Mouse (Mus musculus) CH12.LX (cell line): ENCODE data around the gene Nsun7. TPM values are rescaled to one million over a fixed set of nuclear protein-coding genes. Genes with fewer than 3 reads are reported as not detected.

Experiments used
- DNase-seq: peaks from one replicate; pipeline ENCODE4 v3.0.0-alpha.2; 2013; ENCODE audit errors: extremely low read depth
- H3K27ac ChIP-seq: 2 replicates; pipeline ENCODE4 v1.5.1; 2012; ENCODE audit warnings: low read depth, mild to moderate bottlenecking, control low read depth, moderate library complexity; ENCODE audit not compliant: insufficient read depth
- H3K27me3 ChIP-seq: replicated peaks from 2 replicates; pipeline ENCODE3; 2012; ENCODE audit warnings: inconsistent platforms
- H3K36me3 ChIP-seq, 2 experiments: replicated peaks in 1 of 2; 2 replicates each; pipeline versions ENCODE3 to v1.6.1; 2012; ENCODE audit warnings: inconsistent platforms in 1 of 2, low read length in 1 of 2, mild to moderate bottlenecking in 1 of 2, mixed read lengths in 1 of 2, moderate library complexity in 1 of 2; ENCODE audit not compliant: control insufficient read depth in 1 of 2, insufficient read depth in 1 of 2
- H3K4me1 ChIP-seq, 2 experiments: 2 replicates each; pipeline ENCODE4 v1.6.1; 2012; ENCODE audit warnings: inconsistent platforms in 1 of 2, moderate library complexity in 1 of 2; ENCODE audit not compliant: insufficient read depth in 2 of 2, control insufficient read depth in 1 of 2
- H3K4me2 ChIP-seq: 2 replicates; pipeline ENCODE4 v1.6.1; 2012; ENCODE audit warnings: low read depth, mild to moderate bottlenecking, control low read depth; ENCODE audit not compliant: poor library complexity, insufficient read depth, severe bottlenecking
- H3K4me3 ChIP-seq, 3 experiments: fragments of 150-350 bp in 1 of 3; sonication (generic) in 1 of 3; replicated peaks in 1 of 3; 2 replicates each; pipeline versions ENCODE3 to v1.5.1; 2011 to 2012; ENCODE audit warnings: low read depth in 2 of 3, low read length in 2 of 3, mild to moderate bottlenecking in 2 of 3, moderate library complexity in 2 of 3, control low read depth in 1 of 3, improper control_type of control experiment in 1 of 3, inconsistent platforms in 1 of 3, mixed read lengths in 1 of 3; ENCODE audit not compliant: poor library complexity in 1 of 3
- H3K79me2 ChIP-seq: replicated peaks from 2 replicates; pipeline ENCODE4 v1.6.1; 2012; ENCODE audit warnings: mild to moderate bottlenecking, moderate library complexity; ENCODE audit not compliant: control insufficient read depth, poor library complexity, insufficient read depth, severe bottlenecking; ENCODE audit errors: extremely low read depth
- H3K9ac ChIP-seq: 2 replicates; pipeline ENCODE4 v1.6.1; 2012; ENCODE audit warnings: low read depth, mild to moderate bottlenecking, control low read depth, moderate library complexity; ENCODE audit not compliant: insufficient read depth
- H3K9me3 ChIP-seq: replicated peaks from 2 replicates; pipeline ENCODE3; 2012; ENCODE audit warnings: low read length, inconsistent platforms, mixed read lengths
- BHLHE40 ChIP-seq: IDR thresholded peaks from 2 replicates; pipeline ENCODE4 v1.6.1; 2011; ENCODE audit warnings: mild to moderate bottlenecking, low read depth, low read length, improper control_type of control experiment
- CTCF ChIP-seq, 2 experiments: IDR thresholded peaks in 1 of 2; conservative IDR thresholded peaks in 1 of 2; 2 replicates each; pipeline ENCODE4 v1.5.1; 2011 to 2012; ENCODE audit warnings: low read depth in 2 of 2, low read length in 2 of 2, improper control_type of control experiment in 1 of 2, inconsistent platforms in 1 of 2, mild to moderate bottlenecking in 1 of 2, moderate library complexity in 1 of 2
- E2F4 ChIP-seq: IDR thresholded peaks from 2 replicates; pipeline ENCODE4 v1.6.1; 2011; ENCODE audit warnings: low read depth, low read length, improper control_type of control experiment; ENCODE audit not compliant: insufficient replicate concordance
- ELF1 ChIP-seq: IDR thresholded peaks from 2 replicates; pipeline ENCODE4 v1.6.1; 2014; ENCODE audit warnings: low read depth, mild to moderate bottlenecking, inconsistent platforms, low read length, improper control_type of control experiment
- EP300 ChIP-seq: IDR thresholded peaks from 2 replicates; pipeline ENCODE4 v1.6.1; 2011; ENCODE audit warnings: low read length, improper control_type of control experiment
- ETS1 ChIP-seq: conservative IDR thresholded peaks from 2 replicates; pipeline ENCODE4 v1.6.1; 2012; ENCODE audit warnings: low read depth, mild to moderate bottlenecking, inconsistent platforms, low read length, improper control_type of control experiment, moderate library complexity
- GABPA ChIP-seq: IDR thresholded peaks from 2 replicates; pipeline ENCODE4 v1.6.1; 2012; ENCODE audit warnings: low read depth, low read length, improper control_type of control experiment, inconsistent platforms; ENCODE audit not compliant: insufficient replicate concordance
- IRF4 ChIP-seq: IDR thresholded peaks from 2 replicates; pipeline ENCODE4 v1.6.1; 2014; ENCODE audit warnings: low read depth, mild to moderate bottlenecking, inconsistent platforms, low read length, improper control_type of control experiment
- JUN ChIP-seq: IDR thresholded peaks from 2 replicates; pipeline ENCODE4 v1.6.1; 2011; ENCODE audit warnings: low read depth, mild to moderate bottlenecking, low read length, improper control_type of control experiment, moderate library complexity; ENCODE audit not compliant: insufficient read depth
- KAT2A ChIP-seq: IDR thresholded peaks from 2 replicates; pipeline ENCODE4 v1.6.1; 2012; ENCODE audit warnings: low read length, improper control_type of control experiment, inconsistent platforms; ENCODE audit not compliant: insufficient replicate concordance
- MAX ChIP-seq: IDR thresholded peaks from 2 replicates; pipeline ENCODE4 v1.6.1; 2011; ENCODE audit warnings: low read length, improper control_type of control experiment
- MAZ ChIP-seq: IDR thresholded peaks from 2 replicates; pipeline ENCODE4 v1.6.1; 2012; ENCODE audit warnings: low read depth, mild to moderate bottlenecking, inconsistent platforms, low read length, improper control_type of control experiment, moderate library complexity
- NELFE ChIP-seq: IDR thresholded peaks from 2 replicates; pipeline ENCODE4 v1.6.1; 2011; ENCODE audit warnings: low read depth, low read length, improper control_type of control experiment
- NRF1 ChIP-seq: IDR thresholded peaks from 2 replicates; pipeline ENCODE4 v1.6.1; 2014; ENCODE audit warnings: low read depth, mild to moderate bottlenecking, inconsistent platforms, low read length, improper control_type of control experiment, moderate library complexity
- PAX5 ChIP-seq: IDR thresholded peaks from 2 replicates; pipeline ENCODE4 v1.6.1; 2012; ENCODE audit warnings: low read length, inconsistent platforms, mixed read lengths
- POLR2A ChIP-seq: IDR thresholded peaks from 2 replicates; pipeline ENCODE4 v1.6.1; 2011; ENCODE audit warnings: low read depth, mild to moderate bottlenecking, improper control_type of control experiment, low read length
- POLR2AphosphoS2 ChIP-seq: IDR thresholded peaks from 2 replicates; pipeline ENCODE4 v1.6.1; 2011; ENCODE audit warnings: low read depth, low read length, improper control_type of control experiment
- RAD21 ChIP-seq: IDR thresholded peaks from 2 replicates; pipeline ENCODE4 v1.6.1; 2011; ENCODE audit warnings: low read depth, mild to moderate bottlenecking, low read length, improper control_type of control experiment, moderate library complexity
- RCOR1 ChIP-seq: conservative IDR thresholded peaks from 2 replicates; pipeline ENCODE4 v1.6.1; 2012; ENCODE audit warnings: low read depth, mild to moderate bottlenecking, inconsistent platforms, low read length, improper control_type of control experiment
- TBP ChIP-seq: conservative IDR thresholded peaks from 2 replicates; pipeline ENCODE4 v1.6.1; 2011; ENCODE audit warnings: low read depth, low read length, improper control_type of control experiment
- TCF12 ChIP-seq: IDR thresholded peaks from 2 replicates; pipeline ENCODE4 v1.6.1; 2014; ENCODE audit warnings: low read depth, mild to moderate bottlenecking, inconsistent platforms, low read length, improper control_type of control experiment
- UBTF ChIP-seq: IDR thresholded peaks from 2 replicates; pipeline ENCODE4 v1.6.1; 2012; ENCODE audit warnings: low read depth, mild to moderate bottlenecking, inconsistent platforms, low read length, improper control_type of control experiment, moderate library complexity
- ZC3H11A ChIP-seq: IDR thresholded peaks from 2 replicates; pipeline ENCODE4 v1.6.1; 2012; ENCODE audit warnings: low read depth, mild to moderate bottlenecking, inconsistent platforms, low read length, improper control_type of control experiment
- ZKSCAN1 ChIP-seq: IDR thresholded peaks from 2 replicates; pipeline ENCODE4 v1.6.1; 2012; ENCODE audit warnings: low read depth, inconsistent platforms, low read length, improper control_type of control experiment, borderline replicate concordance
- ZMIZ1 ChIP-seq: IDR thresholded peaks from 2 replicates; pipeline ENCODE4 v1.6.1; 2012; ENCODE audit warnings: low read depth, mild to moderate bottlenecking, inconsistent platforms, low read length, improper control_type of control experiment
- dilution Hi-C: fragments of 300-500 bp; cut with MboI; formaldehyde crosslinking; loops from 2 replicates; pipeline ENCODE4 v1.14.3; 2020; ENCODE audit warnings: low sequenced_read_pairs; ENCODE audit not compliant: extremely low pct_unique_long_range_greater_than_20kb, extremely low pct_ligation_motif_present
- in situ Hi-C: fragments of 300-500 bp; cut with MboI; formaldehyde crosslinking; loops from 3 replicates; pipeline ENCODE4 v1.14.3; 2019; ENCODE audit warnings: low sequenced_read_pairs, low pct_ligation_motif_present, low pct_unique_long_range_greater_than_20kb, mixed read lengths
- polyA plus RNA-seq: library from polyadenylated mRNA; unstranded; fragments of >175 nt; gene quantifications from 2 replicates; pipeline ENCODE4 v1.2.1, GENCODE M21; 2012; ENCODE audit warnings: low read depth; ENCODE audit not compliant: insufficient read length
- total RNA-seq, 2 experiments: library from RNA; depleted of rRNA; stranded (reverse); fragments of 300-350 nt in 1 of 2; fragments of >200 nt in 1 of 2; gene quantifications; 2 replicates each; pipeline ENCODE4 v1.2.3; 2012 to 2014

The Nsun7 gene
- total and polyA plus RNA-seq, 3 experiments, result 0.13 TPM; not detected in 2

DNA sequence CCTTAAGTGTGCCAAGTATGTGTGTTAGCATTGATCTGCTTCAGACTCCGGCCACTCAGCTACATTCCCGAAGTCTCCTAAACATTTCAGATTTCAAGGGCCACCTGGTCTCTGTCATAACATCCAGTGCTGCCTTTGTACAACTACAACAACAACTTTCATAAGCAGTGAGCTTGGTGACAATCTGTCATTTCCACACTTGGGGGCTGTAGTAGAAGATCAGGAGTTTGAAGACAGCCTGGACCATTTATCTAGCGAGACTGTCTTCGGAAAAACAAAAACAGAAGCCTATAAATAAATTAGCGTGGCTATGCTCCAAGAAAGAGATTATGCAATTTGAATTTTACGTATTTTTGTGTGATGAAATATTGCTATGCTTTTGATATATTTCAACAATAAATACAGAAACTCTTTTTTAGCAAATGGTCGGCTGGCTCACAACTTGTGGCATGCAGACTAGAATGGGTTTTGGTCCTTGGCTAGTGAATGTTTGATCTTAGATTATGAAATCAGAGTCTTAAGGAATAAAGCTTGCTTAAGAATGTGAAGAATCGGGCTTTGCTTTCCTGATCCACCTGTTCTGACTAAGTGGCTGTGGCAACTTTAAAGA, 27.9 kb upstream of the Nsun7 start:
- no peak overlapping the region for H3K4me3 ChIP-seq
- no peak for DNase-seq
- H3K4me2 ChIP-seq, result no peak overlapping the region
- H3K36me3 ChIP-seq, result no peaks in the 10 kb centered on the region
- no peak overlapping the region for H3K27ac ChIP-seq
- dilution Hi-C loops (no loop called here), in situ Hi-C loops (loop anchor here (25.0 kb wide), 2 partner anchors 269 to 419 kb away; no protein-coding TSS in a partner anchor)
- peaks cover 2% of the 10 kb centered on the region for H3K9me3 ChIP-seq
- H3K9ac ChIP-seq, result no peak overlapping the region
- H3K4me1 ChIP-seq, result peaks cover 0 to 3% of the 10 kb centered on the region in 2 experiments; a peak in 1 of 4 replicates
- no peaks in the 10 kb centered on the region for H3K27me3 ChIP-seq
- H3K79me2 ChIP-seq, result no peaks in the 10 kb centered on the region
- no peak for TF ChIP-seq TBP
- TF ChIP-seq POLR2AphosphoS2, result no peak
- TF ChIP-seq KAT2A, result no peak
- TF ChIP-seq NRF1, result no peak
- no peak for TF ChIP-seq JUN
- TF ChIP-seq RAD21, result no peak
- TF ChIP-seq UBTF, result no peak
- TF ChIP-seq PAX5, result no peak
- TF ChIP-seq ZC3H11A, result no peak
- TF ChIP-seq ELF1, result no peak
- TF ChIP-seq ZKSCAN1, result no peak
- TF ChIP-seq ZMIZ1, result no peak

DNA sequence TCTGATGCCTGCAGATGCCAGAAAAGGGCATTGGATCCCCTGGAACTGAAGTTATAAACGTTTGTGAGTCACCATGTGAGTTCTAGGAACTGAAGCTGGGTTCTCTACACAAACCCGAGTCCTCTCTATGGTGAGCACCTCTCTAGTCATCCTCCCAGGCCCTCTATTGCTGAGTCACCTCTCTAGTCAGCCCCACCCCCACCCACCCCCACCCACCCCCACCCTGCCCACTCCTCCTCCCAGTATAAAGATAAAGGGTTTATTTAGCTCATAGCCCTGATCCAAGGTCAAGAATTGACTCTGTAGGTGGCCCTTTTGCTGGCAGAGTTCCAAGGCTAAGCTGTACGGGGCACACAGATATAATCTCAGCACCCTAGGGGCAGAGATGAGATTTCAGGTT, 27.2 kb upstream of the Nsun7 start:
- peaks cover 2% of the 10 kb centered on the region for H3K9me3 ChIP-seq
- no peak overlapping the region for H3K4me3 ChIP-seq
- DNase-seq, result no peak
- no peaks in the 10 kb centered on the region for H3K79me2 ChIP-seq
- no peak overlapping the region for H3K9ac ChIP-seq
- TF ChIP-seq CTCF (conservative IDR thresholded peaks at IDR 0.05 in 1 of 2, IDR thresholded peaks at IDR 0.05 in 1 of 2; ENCODE audit: low read depth in 2 of 2, low read length in 2 of 2), result no peak
- no peak for TF ChIP-seq ZC3H11A
- no peak for TF ChIP-seq GABPA
- no peak for TF ChIP-seq MAZ
- TF ChIP-seq BHLHE40, result no peak
- no peak for TF ChIP-seq EP300
- no peak for TF ChIP-seq ZKSCAN1
- no peak for TF ChIP-seq JUN
- no peak for TF ChIP-seq RCOR1
- no peak for TF ChIP-seq POLR2A
- TF ChIP-seq IRF4, result no peak
- TF ChIP-seq NRF1, result no peak
- no peak for TF ChIP-seq ETS1
- TF ChIP-seq MAX, result no peak
- no peak for TF ChIP-seq TCF12
- no peak for TF ChIP-seq E2F4
- no peak for TF ChIP-seq NELFE
- TF ChIP-seq, all 38 proteins: peak for 0
- Histone ChIP-seq H3K4me2 (no peak overlapping the region), H3K27ac (no peak overlapping the region), H3K36me3 (no peaks in the 10 kb centered on the region), H3K27me3 (no peaks in the 10 kb centered on the region), H3K4me1 (peaks cover 0 to 3% of the 10 kb centered on the region in 2 experiments; a peak in 1 of 4 replicates)
- in situ Hi-C loops (loop anchor here (25.0 kb wide), 2 partner anchors 270 to 420 kb away; no protein-coding TSS in a partner anchor), dilution Hi-C loops (no loop called here)
